Comparison of ENCODE assay signal across 22 mouse cellular contexts in the genomic region with DNA sequence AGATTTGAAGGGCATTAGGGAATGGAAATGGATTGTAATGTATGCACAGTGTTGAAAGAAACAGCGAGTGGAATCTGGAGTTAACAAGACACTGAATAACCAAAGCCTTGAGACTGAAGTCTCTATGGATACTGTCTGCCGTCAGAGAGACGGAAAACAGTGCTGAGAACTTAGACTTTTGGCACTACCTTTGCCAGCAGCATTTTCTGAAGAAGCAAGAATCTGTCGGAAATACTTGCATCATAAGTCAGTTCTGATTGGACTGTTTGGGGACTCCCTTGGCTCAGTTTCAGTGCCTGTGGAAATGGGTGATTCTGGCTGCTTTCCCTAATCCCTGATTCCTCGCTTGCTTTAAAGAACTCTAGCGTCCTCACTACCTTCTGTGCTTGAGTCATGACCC.
DNase-seq lines count a peak whose midpoint lies in the region; ATAC-seq and TF ChIP-seq lines count a peak whose summit lies in the region.
"Had no signal": no experiment of that assay in that cellular context is flagged by ENCODE, and none has a peak within 500 bp of the region (broad histone marks: within the 10 kb centered on the region; RNA-seq: fewer than 3 reads in every experiment).

No protein-coding gene starts in this region.

- no peak overlapping the region for H3K4me3 ChIP-seq in heart, postnatal 0 days (ENCODE audit: low read depth, low read length)
- no peak overlapping the region for H3K4me3 ChIP-seq in heart, embryonic 10.5 days
- no peak overlapping the region for H3K4me3 ChIP-seq in lung, adult 2 months (replicated peaks; ENCODE audit: extremely low read depth, low read depth, low read length)
- H3K4me3 ChIP-seq: erythroblast, embryonic 14.5 days; limb, embryonic 13.5 days; neural tube, embryonic 12.5 days had no signal

- no peaks in the 10 kb centered on the region for H3K4me1 ChIP-seq in heart, postnatal 0 days (ENCODE audit: control insufficient read depth, insufficient read depth)
- no peaks in the 10 kb centered on the region for H3K4me1 ChIP-seq in heart, embryonic 10.5 days
- H3K4me1 ChIP-seq in lung, adult 2 months (ENCODE audit: control insufficient read depth, insufficient read depth, low read length): no peaks in the 10 kb centered on the region
- H3K4me1 ChIP-seq: limb, embryonic 13.5 days; neural tube, embryonic 12.5 days had no signal

- peak; percentile 15 for DNase-seq in adrenal gland, postnatal 10 days
- no peak for DNase-seq in adrenal gland, adult 2 months
- peak; percentile 23 for DNase-seq in heart, postnatal 0 days (ENCODE audit: low spot score)
- DNase-seq in heart, embryonic 10.5 days (ENCODE audit: low spot score): no peak
- peak; percentile 3 for DNase-seq in lung, postnatal 36 days
- no peak for DNase-seq in lung, adult 2 months
- peak; percentile 41 for DNase-seq in brain, embryonic 14.5 days (ENCODE audit: low read depth)
- DNase-seq in ovary, postnatal 14 days (ENCODE audit: low spot score): no peak
- DNase-seq: adrenal gland, adult 8-10 months; cerebellum, adult 18-20 months; cerebellum, postnatal 36 days; gastrocnemius, postnatal 14 days; heart, postnatal 14 days; kidney, adult 9 months; kidney, postnatal 36 days; liver, postnatal 0 days had no signal

- no peak for TF ChIP-seq EP300 in heart, postnatal 0 days (IDR thresholded peaks at IDR 0.05; ENCODE audit: low read depth)

- no peak overlapping the region for H3K9ac ChIP-seq in heart, postnatal 0 days (replicated peaks; ENCODE audit: low read depth, low read length)
- H3K9ac ChIP-seq: limb, embryonic 13.5 days; liver, postnatal 0 days; neural tube, embryonic 12.5 days had no signal

- no peaks in the 10 kb centered on the region for H3K9me3 ChIP-seq in heart, postnatal 0 days (replicated peaks; ENCODE audit: control insufficient read depth, low read length)
- no peaks in the 10 kb centered on the region for H3K9me3 ChIP-seq in heart, embryonic 10.5 days
- H3K9me3 ChIP-seq: G1E; limb, embryonic 13.5 days; neural tube, embryonic 12.5 days had no signal

- no peak for ATAC-seq in heart, postnatal 0 days (ENCODE audit: insufficient read depth, low read depth)
- ATAC-seq: CD4-positive, CD25-positive, alpha-beta regulatory T cell, adult 4 months; inflammation-experienced regulatory T-cells, adult 6 months; liver, postnatal 0 days had no signal

- H3K36me3 ChIP-seq in heart, postnatal 0 days (replicated peaks; ENCODE audit: control insufficient read depth, insufficient read depth, low read length): no peaks in the 10 kb centered on the region
- H3K36me3 ChIP-seq in heart, embryonic 10.5 days: no peaks in the 10 kb centered on the region
- H3K36me3 ChIP-seq: limb, embryonic 13.5 days; neural tube, embryonic 12.5 days had no signal

- H3K4me2 ChIP-seq in heart, postnatal 0 days (ENCODE audit: low read depth, low read length): no peak overlapping the region
- H3K4me2 ChIP-seq: limb, embryonic 13.5 days; neural tube, embryonic 12.5 days had no signal

- no peak for TF ChIP-seq POLR2A in lung, adult 2 months (IDR thresholded peaks at IDR 0.05; ENCODE audit: borderline replicate concordance, extremely low read depth, low read depth, low read length)
- no peak for TF ChIP-seq POLR2A in brain, embryonic 14.5 days (IDR thresholded peaks at IDR 0.05; ENCODE audit: borderline replicate concordance, extremely low read depth, insufficient read depth, insufficient read length, poor library complexity, severe bottlenecking)

- TF ChIP-seq CTCF in heart, postnatal 0 days (IDR thresholded peaks at IDR 0.05; ENCODE audit: low read depth): no peak
- TF ChIP-seq CTCF in lung, adult 2 months (IDR thresholded peaks at IDR 0.05; ENCODE audit: insufficient read depth, low read length): no peak
- TF ChIP-seq CTCF in brain, embryonic 14.5 days (IDR thresholded peaks at IDR 0.05; ENCODE audit: borderline replicate concordance, extremely low read depth, insufficient read depth, insufficient read length): no peak

- no peak overlapping the region for H3K27ac ChIP-seq in heart, postnatal 0 days (ENCODE audit: low read depth)
- no peak overlapping the region for H3K27ac ChIP-seq in heart, embryonic 10.5 days
- H3K27ac ChIP-seq: limb, embryonic 13.5 days; neural tube, embryonic 12.5 days had no signal

- 67% methylated on average over 6 of the region's 6 CpGs for WGBS in heart, postnatal 0 days
- 78% methylated on average over 6 of the region's 6 CpGs for WGBS in heart, embryonic 10.5 days
- WGBS in lung, adult 2 months: 64% methylated on average over 6 of the region's 6 CpGs

- H3K27me3 ChIP-seq in heart, postnatal 0 days (ENCODE audit: control insufficient read depth, insufficient read depth, low read length): no peaks in the 10 kb centered on the region
- H3K27me3 ChIP-seq in heart, embryonic 10.5 days (ENCODE audit: insufficient read depth, poor library complexity, severe bottlenecking): no peaks in the 10 kb centered on the region
- H3K27me3 ChIP-seq: limb, embryonic 13.5 days; neural tube, embryonic 12.5 days had no signal

Comparison
In these comparisons a context has a peak if more than half of its experiments do, and no peak if none do; other contexts are left out.
1. DNase-seq: peak in adrenal gland, postnatal 10 days (single experiment), heart, postnatal 0 days (single experiment), lung, postnatal 36 days (single experiment) and brain, embryonic 14.5 days (single experiment); none in adrenal gland, adult 2 months (single experiment), heart, embryonic 10.5 days (single experiment), lung, adult 2 months (single experiment) and ovary, postnatal 14 days (single experiment).